Mouse (Mus musculus): ENCODE data around the gene Ranbp6. TPM values are rescaled to one million over a fixed set of nuclear protein-coding genes. Genes with fewer than 3 reads are reported as not detected.

Gene Ranbp6
- polyA plus RNA-seq, 1 experiment from 2014 or later: 38.2 TPM

DNA sequence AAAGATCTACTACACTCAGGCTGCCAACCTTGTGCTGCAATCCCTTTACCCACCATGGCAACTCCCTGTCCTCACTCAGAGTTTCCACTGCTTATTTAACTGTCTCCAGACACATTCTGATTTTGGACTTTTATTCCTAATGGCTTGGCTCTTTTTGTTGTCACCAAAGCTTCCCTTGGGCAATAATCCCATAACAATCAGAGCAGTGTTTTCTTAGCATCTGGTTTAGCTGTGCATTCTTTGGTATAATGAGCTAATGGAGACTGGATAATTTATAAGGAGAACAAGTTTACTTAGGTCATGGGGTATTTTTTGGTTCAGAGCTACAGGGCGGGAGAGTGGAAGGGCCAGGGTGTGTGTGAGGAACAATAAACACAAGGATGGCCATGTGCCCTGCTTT, 25.4 kb upstream of the Ranbp6 start:
- no peak overlapping the region for H3K27ac ChIP-seq
- H3K4me1 ChIP-seq: peaks cover 3% of the 10 kb centered on the region; the same call in 1 of the 2 replicates
- no peak for ATAC-seq (ENCODE audit: low FRiP score)
- H3K4me2 ChIP-seq: no peak overlapping the region
- 36% methylated on average over 1 of the region's 1 CpGs for WGBS
- H3K36me3 ChIP-seq (replicated peaks): no peaks in the 10 kb centered on the region
- H3K27me3 ChIP-seq: peaks cover 55% of the 10 kb centered on the region
- no peak overlapping the region for H3K4me3 ChIP-seq (replicated peaks)
- H3K9ac ChIP-seq: no peak overlapping the region
- H3K9me3 ChIP-seq: no peaks in the 10 kb centered on the region

DNA sequence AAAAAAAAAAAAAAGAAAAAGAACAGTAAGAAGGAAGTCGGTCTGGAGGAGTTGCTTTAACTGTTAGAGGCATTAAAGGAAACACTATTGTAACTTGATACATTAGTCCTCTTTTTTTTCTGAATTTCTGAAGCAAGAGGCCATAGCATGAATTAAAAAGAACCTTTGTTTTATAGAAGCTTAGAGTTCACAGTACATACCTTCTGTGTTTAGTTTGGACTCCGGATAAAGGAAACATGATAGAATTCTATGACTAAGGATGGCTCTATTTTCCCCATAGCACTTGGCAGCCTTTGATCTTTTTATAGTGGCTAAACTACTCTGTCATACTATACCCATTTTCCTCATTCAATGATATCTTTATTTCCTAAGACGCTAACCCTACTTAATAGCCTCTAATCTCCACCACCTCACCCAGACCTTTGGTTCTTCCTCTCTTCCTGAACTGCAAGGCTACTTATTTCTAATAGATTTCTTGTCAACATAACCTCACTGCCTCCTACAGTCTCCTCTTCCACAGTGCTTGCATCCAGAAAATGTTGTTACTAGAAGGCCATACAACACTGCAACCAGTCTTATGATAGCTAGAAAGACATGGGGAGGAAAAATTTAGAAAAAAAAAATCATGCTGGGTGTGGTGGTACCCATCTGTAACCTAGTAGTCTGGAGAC, 22.7 kb upstream of the Ranbp6 start:
- no peaks in the 10 kb centered on the region for H3K9me3 ChIP-seq
- no peak overlapping the region for H3K4me2 ChIP-seq
- no peaks in the 10 kb centered on the region for H3K4me1 ChIP-seq
- H3K27me3 ChIP-seq: peaks cover 36% of the 10 kb centered on the region
- H3K27ac ChIP-seq: no peak overlapping the region
- no peak overlapping the region for H3K9ac ChIP-seq
- ATAC-seq (ENCODE audit: low FRiP score): no peak
- WGBS: 64% methylated on average over 3 of the region's 3 CpGs
- no peaks in the 10 kb centered on the region for H3K36me3 ChIP-seq (replicated peaks)
- no peak overlapping the region for H3K4me3 ChIP-seq (replicated peaks)

DNA sequence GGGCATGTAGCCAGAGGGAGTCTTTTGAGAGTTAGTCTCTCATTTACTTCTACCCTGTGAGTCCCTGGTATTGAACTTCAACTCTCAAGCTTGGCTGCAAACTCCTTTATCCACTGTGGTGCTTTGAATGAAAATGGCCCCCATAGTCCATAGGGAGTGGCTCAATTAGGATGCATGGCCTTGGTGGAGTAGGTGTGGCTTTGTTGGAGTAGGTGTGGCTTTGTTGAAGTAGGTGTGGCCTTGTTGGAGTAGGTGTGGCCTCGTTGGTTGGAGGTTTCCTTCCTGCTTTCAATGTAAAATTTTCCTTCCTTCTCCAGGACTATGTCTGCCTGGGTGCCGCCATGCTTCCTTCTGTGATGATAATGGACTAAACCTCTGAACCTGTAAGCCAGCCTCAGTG, 18.1 kb upstream of the Ranbp6 start:
- no peak for ATAC-seq (ENCODE audit: low FRiP score)
- no peak overlapping the region for H3K4me2 ChIP-seq
- no peaks in the 10 kb centered on the region for H3K36me3 ChIP-seq (replicated peaks)
- WGBS: 75% methylated on average over 2 of the region's 2 CpGs
- H3K9ac ChIP-seq: no peak overlapping the region
- H3K9me3 ChIP-seq: no peaks in the 10 kb centered on the region
- 0 out of 2 replicates have a peak, but pooled peaks cover 4% of the 10 kb centered on the region for H3K27me3 ChIP-seq
- no peak overlapping the region for H3K27ac ChIP-seq
- no peak overlapping the region for H3K4me3 ChIP-seq (replicated peaks)
- H3K4me1 ChIP-seq: no peaks in the 10 kb centered on the region

DNA sequence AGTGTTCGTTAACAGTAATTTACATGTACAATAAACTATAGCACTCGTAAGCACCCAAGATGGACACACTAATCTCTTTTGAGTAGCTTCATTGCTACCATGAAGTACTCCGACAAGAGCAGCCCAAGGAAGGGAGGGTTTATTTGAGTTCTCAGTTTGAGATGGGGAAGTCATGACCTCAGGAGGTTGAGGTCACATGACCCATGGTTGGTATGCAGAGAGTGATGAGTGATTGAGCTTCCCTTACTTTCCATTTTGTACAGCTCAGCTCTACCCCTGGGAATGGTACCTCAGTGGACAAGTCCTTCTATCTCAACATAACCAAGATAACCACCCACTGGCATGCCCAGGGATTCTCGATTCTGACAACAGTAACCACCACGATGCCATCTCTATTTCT, 15.8 kb upstream of the Ranbp6 start:
- H3K9ac ChIP-seq: no peak overlapping the region
- no peaks in the 10 kb centered on the region for H3K4me1 ChIP-seq
- H3K4me2 ChIP-seq: no peak overlapping the region
- no peaks in the 10 kb centered on the region for H3K27me3 ChIP-seq
- no peak overlapping the region for H3K27ac ChIP-seq
- no peaks in the 10 kb centered on the region for H3K36me3 ChIP-seq (replicated peaks)
- 83% methylated on average over 5 of the region's 5 CpGs for WGBS
- H3K9me3 ChIP-seq: no peaks in the 10 kb centered on the region
- no peak for ATAC-seq (ENCODE audit: low FRiP score)
- H3K4me3 ChIP-seq (replicated peaks): no peak overlapping the region

DNA sequence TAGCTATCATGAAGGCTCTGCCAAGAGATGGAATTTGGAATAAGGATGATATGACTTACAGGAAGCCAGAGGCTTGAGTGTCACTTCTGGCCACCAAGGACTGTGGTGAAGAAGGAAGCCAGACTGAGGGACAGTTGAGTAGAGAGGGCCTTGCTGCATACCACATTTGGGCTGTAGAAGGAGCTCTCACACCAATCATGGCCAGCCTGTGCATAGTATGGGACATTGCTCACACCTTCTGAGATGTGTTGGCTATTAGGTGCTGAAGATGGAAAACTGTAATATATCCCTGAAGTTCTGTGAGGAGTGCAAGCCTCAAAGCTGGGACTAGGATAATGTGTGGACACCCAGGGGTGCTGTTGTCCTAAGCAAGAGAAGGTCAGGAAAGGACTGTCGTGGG, 13.9 kb upstream of the Ranbp6 start:
- WGBS: 81% methylated on average over 1 of the region's 1 CpGs
- H3K36me3 ChIP-seq (replicated peaks): no peaks in the 10 kb centered on the region
- H3K4me2 ChIP-seq: no peak overlapping the region
- no peaks in the 10 kb centered on the region for H3K27me3 ChIP-seq
- no peak for ATAC-seq (ENCODE audit: low FRiP score)
- H3K9ac ChIP-seq: no peak overlapping the region
- H3K27ac ChIP-seq: no peak overlapping the region
- no peak overlapping the region for H3K4me3 ChIP-seq (replicated peaks)
- H3K4me1 ChIP-seq: no peaks in the 10 kb centered on the region
- no peaks in the 10 kb centered on the region for H3K9me3 ChIP-seq

DNA sequence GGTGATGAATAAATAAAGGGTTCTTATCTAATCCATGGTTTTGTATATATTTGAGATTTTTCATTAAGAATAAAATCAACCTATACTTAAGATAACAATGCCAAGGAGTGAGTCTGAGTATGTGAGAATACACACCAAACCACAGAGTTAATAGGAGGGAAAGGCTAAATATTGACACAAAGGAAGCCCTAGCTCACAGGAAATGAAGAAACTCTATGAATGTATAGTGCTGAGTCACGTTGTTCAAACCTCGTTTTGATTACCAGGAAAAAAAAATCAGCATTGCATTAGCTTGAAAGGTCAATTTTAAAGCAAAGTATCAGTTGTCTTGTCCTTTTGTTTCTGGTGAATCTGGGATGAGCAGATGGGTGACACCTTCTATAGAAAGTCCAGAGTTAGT, 12.2 kb upstream of the Ranbp6 start:
- 65% methylated on average over 2 of the region's 2 CpGs for WGBS

DNA sequence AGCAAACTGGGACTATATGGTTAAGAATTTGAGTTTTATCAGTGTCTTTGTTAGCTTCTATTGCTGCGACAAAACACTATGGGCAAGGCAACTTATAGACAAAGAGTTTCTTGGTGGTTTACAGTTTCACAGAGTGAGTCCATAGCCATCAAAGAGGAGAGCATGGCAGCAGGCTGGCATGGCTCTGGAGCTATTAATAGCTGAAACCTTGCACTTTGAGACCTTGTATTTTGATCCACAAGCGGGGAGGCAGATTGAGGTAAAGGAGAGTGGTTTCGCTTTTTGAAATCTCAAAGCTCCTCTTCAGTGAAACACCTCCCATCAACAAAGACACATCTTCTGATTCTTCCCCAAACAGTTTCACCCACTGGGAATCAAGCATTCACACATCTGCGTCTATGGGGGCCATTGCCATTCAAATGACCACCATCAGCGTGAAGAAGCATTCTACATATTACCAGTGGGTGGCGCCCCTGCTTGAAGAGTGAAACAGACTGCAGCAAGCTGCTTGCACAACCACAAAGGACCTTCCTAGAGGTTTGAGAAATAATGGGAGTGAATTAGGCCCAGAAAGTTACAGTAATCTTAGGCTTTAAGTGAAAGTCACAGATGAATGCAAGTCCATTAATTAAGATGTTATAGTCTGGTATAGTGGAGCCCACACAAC, 11.4 kb upstream of the Ranbp6 start:
- H3K9me3 ChIP-seq: no peaks in the 10 kb centered on the region
- no peak overlapping the region for H3K4me2 ChIP-seq
- no peak overlapping the region for H3K27ac ChIP-seq
- no peaks in the 10 kb centered on the region for H3K27me3 ChIP-seq
- no peak overlapping the region for H3K4me3 ChIP-seq (replicated peaks)
- 44% methylated on average over 6 of the region's 6 CpGs for WGBS
- H3K36me3 ChIP-seq (replicated peaks): no peaks in the 10 kb centered on the region
- H3K4me1 ChIP-seq: no peaks in the 10 kb centered on the region
- no peak for ATAC-seq (ENCODE audit: low FRiP score)
- H3K9ac ChIP-seq: no peak overlapping the region

More for the DNA sequence above, 12.2 kb upstream of the Ranbp6 start:
- no peak overlapping the region for H3K4me2 ChIP-seq
- no peaks in the 10 kb centered on the region for H3K4me1 ChIP-seq
- no peak overlapping the region for H3K4me3 ChIP-seq (replicated peaks)
- H3K36me3 ChIP-seq (replicated peaks): no peaks in the 10 kb centered on the region
- no peak overlapping the region for H3K9ac ChIP-seq
- no peaks in the 10 kb centered on the region for H3K9me3 ChIP-seq
- no peak overlapping the region for H3K27ac ChIP-seq
- no peaks in the 10 kb centered on the region for H3K27me3 ChIP-seq
- no peak for ATAC-seq (ENCODE audit: low FRiP score)

DNA sequence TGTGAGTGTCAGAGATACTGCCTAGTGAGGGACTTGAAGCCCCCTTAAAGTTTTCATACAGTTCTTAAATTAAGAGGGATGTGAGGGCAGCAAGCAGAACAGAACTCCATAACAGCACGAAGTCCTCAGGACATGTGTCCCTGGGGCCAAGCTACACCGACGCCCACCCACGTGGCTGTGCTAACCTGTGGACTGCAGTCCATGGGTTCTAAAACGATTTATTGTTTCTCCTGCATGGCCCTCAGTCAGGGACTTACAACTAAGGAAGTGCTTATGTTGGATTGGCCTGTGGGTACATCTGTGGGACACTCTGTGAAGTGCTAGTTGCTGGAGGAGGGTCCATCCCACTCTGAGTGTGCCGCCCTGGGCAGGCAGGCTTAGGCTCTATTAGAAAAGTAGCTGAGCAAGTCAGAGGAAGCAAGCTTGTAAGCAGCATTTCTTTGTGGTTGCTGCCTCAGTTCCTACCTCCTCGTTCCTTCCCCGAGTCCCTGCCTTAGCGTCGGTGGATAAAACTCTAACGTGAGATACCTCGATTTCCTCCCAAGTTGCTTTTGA, 10.8 kb upstream of the Ranbp6 start:
- 67% methylated on average over 12 of the region's 12 CpGs for WGBS
- H3K36me3 ChIP-seq (replicated peaks): no peaks in the 10 kb centered on the region
- H3K4me1 ChIP-seq: no peaks in the 10 kb centered on the region
- no peaks in the 10 kb centered on the region for H3K9me3 ChIP-seq
- no peak overlapping the region for H3K4me3 ChIP-seq (replicated peaks)
- no peaks in the 10 kb centered on the region for H3K27me3 ChIP-seq
- no peak overlapping the region for H3K27ac ChIP-seq
- no peak overlapping the region for H3K9ac ChIP-seq
- H3K4me2 ChIP-seq: no peak overlapping the region
- ATAC-seq (ENCODE audit: low FRiP score): no peak

DNA sequence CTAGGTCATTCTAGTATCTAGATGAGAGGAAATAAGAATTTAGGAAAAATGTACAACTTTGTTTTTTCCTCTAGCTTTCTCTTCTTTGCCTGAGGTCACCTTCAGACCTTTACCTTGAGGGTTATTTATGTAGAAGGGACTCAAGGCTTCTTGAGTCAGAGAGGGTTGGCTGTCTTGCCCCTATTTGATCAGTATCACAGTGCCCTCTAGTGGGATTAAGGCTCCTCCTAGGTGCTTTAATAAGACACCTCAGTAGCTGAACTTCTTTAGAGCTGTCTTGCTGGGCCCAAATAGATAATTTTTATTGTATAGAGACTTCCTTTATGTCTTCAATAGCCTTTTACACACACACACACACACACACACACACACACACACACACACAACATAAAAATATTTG, 8.2 kb upstream of the Ranbp6 start:
- H3K9me3 ChIP-seq: no peaks in the 10 kb centered on the region
- H3K9ac ChIP-seq: no peak overlapping the region
- H3K36me3 ChIP-seq (replicated peaks): no peaks in the 10 kb centered on the region
- no peak overlapping the region for H3K4me3 ChIP-seq (replicated peaks)
- ATAC-seq (ENCODE audit: low FRiP score): no peak
- no peaks in the 10 kb centered on the region; the same call in 1 of the 2 replicates for H3K4me1 ChIP-seq
- H3K27me3 ChIP-seq: no peaks in the 10 kb centered on the region
- no peak overlapping the region for H3K4me2 ChIP-seq
- no peak overlapping the region for H3K27ac ChIP-seq

DNA sequence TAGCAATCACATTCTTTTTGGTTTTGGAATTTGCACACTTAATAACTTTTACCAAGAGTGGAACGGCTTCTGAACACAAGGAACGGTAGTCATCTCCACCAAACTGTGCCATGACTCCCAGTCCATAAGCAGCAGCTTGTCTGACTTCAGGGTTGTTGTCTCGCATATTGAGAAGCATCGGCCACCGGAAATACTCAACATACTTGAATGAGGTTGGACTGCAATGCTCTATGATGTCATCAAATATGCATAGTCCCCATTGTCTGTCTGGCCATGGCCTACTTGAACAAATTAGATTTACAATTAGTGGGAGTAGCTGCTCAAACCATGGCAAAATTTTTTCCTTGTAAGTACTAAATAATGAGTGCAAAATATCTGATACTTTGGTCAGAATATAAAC, 2.8 kb downstream of the Ranbp6 start:
- H3K4me1 ChIP-seq: peaks cover 30% of the 10 kb centered on the region
- H3K4me2 ChIP-seq: no peak overlapping the region
- 90% methylated on average over 5 of the region's 5 CpGs for WGBS
- H3K4me3 ChIP-seq (replicated peaks): no peak overlapping the region
- H3K36me3 ChIP-seq (replicated peaks): peaks cover 26% of the 10 kb centered on the region
- H3K27ac ChIP-seq: no peak overlapping the region
- ATAC-seq (ENCODE audit: low FRiP score): no peak
- H3K9ac ChIP-seq: no peak overlapping the region
- H3K27me3 ChIP-seq: no peaks in the 10 kb centered on the region; the same call in 1 of the 2 replicates
- no peaks in the 10 kb centered on the region for H3K9me3 ChIP-seq

DNA sequence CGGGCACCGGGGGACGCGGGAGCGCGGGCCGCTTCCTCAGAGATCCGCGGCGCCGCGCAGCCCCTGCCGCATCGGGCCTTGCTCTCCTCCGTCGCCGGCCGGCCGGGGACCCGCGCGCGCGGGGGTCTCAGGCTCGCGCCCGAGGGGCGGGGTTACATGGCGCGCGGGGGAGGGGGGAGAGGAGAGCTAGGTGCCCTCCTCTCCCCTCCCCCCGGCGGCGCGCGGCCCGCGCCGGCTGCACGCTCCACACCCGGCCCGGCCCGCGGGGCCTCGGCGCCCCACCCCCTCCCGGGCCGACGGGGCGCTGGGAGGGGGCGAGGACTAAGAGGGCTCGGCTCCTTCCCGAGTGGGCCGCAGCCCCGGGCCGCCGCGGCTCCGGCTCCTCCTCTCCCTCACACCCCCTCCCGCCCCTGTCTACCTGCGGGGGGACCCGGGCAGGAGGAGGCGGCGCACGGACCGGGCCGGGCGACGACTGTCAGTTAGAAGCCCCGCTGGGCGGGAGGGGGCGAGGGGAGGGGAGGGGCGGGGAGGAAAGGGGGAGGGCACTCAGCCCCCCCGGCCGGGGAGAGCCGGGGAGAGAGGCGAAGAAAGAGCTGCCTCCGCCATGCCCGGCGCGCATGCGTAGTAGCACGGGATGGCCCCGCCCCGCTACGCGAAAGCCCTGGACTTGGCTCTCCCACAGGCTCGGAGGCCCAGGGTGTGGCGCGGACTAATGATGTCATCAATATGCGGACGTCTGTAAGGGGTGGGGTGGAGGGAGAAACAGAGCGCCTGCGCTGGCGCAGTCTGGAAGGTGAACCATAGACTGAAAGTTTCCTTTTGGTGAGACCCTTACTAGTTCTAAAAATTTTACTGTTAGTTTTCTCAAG, 6.6 kb downstream of the Ranbp6 start, which contains the start of gene 9930021J03Rik:
Gene 9930021J03Rik (minus strand): TSS at position 73 of the 869 bp plus-strand sequence.
- peaks cover 22% of the 10 kb centered on the region for H3K36me3 ChIP-seq (replicated peaks)
- no peaks in the 10 kb centered on the region for H3K9me3 ChIP-seq
- peak; percentile 94 for ATAC-seq (ENCODE audit: low FRiP score)
- H3K4me1 ChIP-seq: peaks cover 33% of the 10 kb centered on the region
- H3K4me3 ChIP-seq (replicated peaks): peak within 1 kb of the TSS; percentile 72
- H3K27ac ChIP-seq: peak within 1 kb of the TSS; percentile 93
- no peaks in the 10 kb centered on the region for H3K27me3 ChIP-seq
- under 1% methylated on average over 39 of the region's 95 CpGs for WGBS
- peak within 1 kb of the TSS; percentile 92 for H3K9ac ChIP-seq
- H3K4me2 ChIP-seq: peak within 1 kb of the TSS; percentile 88
